Mouse (Mus musculus) forebrain, embryonic 12.5 days (tissue): ENCODE data around the gene Tenm3. TPM values are rescaled to one million over a fixed set of nuclear protein-coding genes. Genes with fewer than 3 reads are reported as not detected.

ENCODE experiments used
- ATAC-seq: fragments of 200-750 bp; cut with Nextera tagmentation; 2 replicates; pipeline ENCODE4 v1.8.0; 2017; ENCODE audit warnings: moderate TSS enrichment; ENCODE audit not compliant: low FRiP score
- H3K27ac ChIP-seq: fragments of 300-500 bp; sonication (generic); 2 replicates; pipeline ENCODE4 v1.5.1; 2016; ENCODE audit warnings: mild to moderate bottlenecking
- H3K27me3 ChIP-seq: fragments of 300-500 bp; sonication (generic); 2 replicates; pipeline ENCODE4 v1.6.1; 2016; ENCODE audit warnings: mild to moderate bottlenecking
- H3K36me3 ChIP-seq: fragments of 300-500 bp; sonication (generic); replicated peaks from 2 replicates; pipeline ENCODE4 v1.6.1; 2016; ENCODE audit warnings: mild to moderate bottlenecking
- H3K4me1 ChIP-seq: fragments of 300-500 bp; sonication (generic); 2 replicates; pipeline ENCODE4 v1.6.1; 2016
- H3K4me2 ChIP-seq: fragments of 300-500 bp; sonication (generic); 2 replicates; pipeline ENCODE4 v1.6.1; 2016; ENCODE audit warnings: mild to moderate bottlenecking, moderate library complexity
- H3K4me3 ChIP-seq: fragments of 300-500 bp; sonication (generic); replicated peaks from 2 replicates; pipeline ENCODE4 v1.5.1; 2016; ENCODE audit warnings: mild to moderate bottlenecking
- H3K9ac ChIP-seq: fragments of 300-500 bp; sonication (generic); 2 replicates; pipeline ENCODE4 v1.6.1; 2016; ENCODE audit warnings: mild to moderate bottlenecking
- H3K9me3 ChIP-seq: fragments of 300-500 bp; sonication (generic); 2 replicates; pipeline ENCODE4 v1.6.1; 2016
- whole genome bisulfite sequencing: fragments of 180-500 bp; shearing (Covaris S2); methylation state at CpG from one replicate; pipeline ENCODE4 v1.1.7; 2016; 5-methylcytosine and 5-hydroxymethylcytosine counted together
- polyA plus RNA-seq: library from polyadenylated mRNA; unstranded; fragments of >200 nt; fragmentation: Nextera tagmentation; extraction: Ambion mirVana; gene quantifications from 2 replicates; pipeline ENCODE4 v1.2.1, GENCODE M21; 2016

The Tenm3 gene
- polyA plus RNA-seq, 1 experiment from 2014 or later, result 42.0 TPM

- WGBS, result 25% methylated on average over 9 of the region's 9 CpGs
- H3K27me3 ChIP-seq, result peaks cover 67% of the 10 kb centered on the region
- no peak for ATAC-seq
Observed at GRCm38 (mm10) chr8:48215071-48215501, 628.7 kb downstream of the Tenm3 start.

GRCm38 (mm10) chr8:48214386-48214785 lies 629.4 kb downstream of the Tenm3 start:
- Histone ChIP-seq H3K9ac (no peak overlapping the region), H3K4me2 (no peak overlapping the region), H3K4me1 (peaks cover 15% of the 10 kb centered on the region), H3K27me3 (peaks cover 60% of the 10 kb centered on the region), H3K9me3 (no peaks in the 10 kb centered on the region), H3K27ac (no peak overlapping the region), H3K4me3 (no peak overlapping the region), H3K36me3 (no peaks in the 10 kb centered on the region)
- ATAC-seq, result no peak
- 61% methylated on average over 6 of the region's 6 CpGs for WGBS

More at GRCm38 (mm10) chr8:48215071-48215501, 628.7 kb downstream of the Tenm3 start:
- H3K36me3 ChIP-seq, result no peaks in the 10 kb centered on the region
- no peak overlapping the region for H3K4me2 ChIP-seq
- no peak overlapping the region for H3K27ac ChIP-seq
- H3K9me3 ChIP-seq, result no peaks in the 10 kb centered on the region
- peaks cover 16% of the 10 kb centered on the region for H3K4me1 ChIP-seq
- H3K4me3 ChIP-seq, result no peak overlapping the region
- no peak overlapping the region for H3K9ac ChIP-seq

- ATAC-seq, result no peak
- H3K9me3 ChIP-seq, result no peaks in the 10 kb centered on the region
- peaks cover 20% of the 10 kb centered on the region for H3K4me1 ChIP-seq
- H3K4me2 ChIP-seq, result no peak overlapping the region
- 64% methylated on average over 9 of the region's 9 CpGs for WGBS
- no peaks in the 10 kb centered on the region for H3K36me3 ChIP-seq
- H3K4me3 ChIP-seq, result no peak overlapping the region
- H3K27me3 ChIP-seq, result peaks cover 41% of the 10 kb centered on the region
- no peak overlapping the region for H3K9ac ChIP-seq
- H3K27ac ChIP-seq, result no peak overlapping the region
Observed at GRCm38 (mm10) chr8:48211931-48212330, 631.8 kb downstream of the Tenm3 start.

GRCm38 (mm10) chr8:48207567-48207966 lies 636.2 kb downstream of the Tenm3 start:
- H3K4me1 ChIP-seq, result peaks cover 16% of the 10 kb centered on the region; the same call in 1 of the 2 replicates
- H3K4me3 ChIP-seq, result no peak overlapping the region
- peaks cover 6% of the 10 kb centered on the region for H3K27me3 ChIP-seq
- no peak overlapping the region for H3K9ac ChIP-seq
- ATAC-seq, result no peak
- WGBS, result 89% methylated on average over 6 of the region's 6 CpGs
- no peaks in the 10 kb centered on the region for H3K9me3 ChIP-seq
- H3K27ac ChIP-seq, result no peak overlapping the region
- no peak overlapping the region for H3K4me2 ChIP-seq
- no peaks in the 10 kb centered on the region for H3K36me3 ChIP-seq

GRCm38 (mm10) chr8:48206922-48207321 lies 636.8 kb downstream of the Tenm3 start:
- Histone ChIP-seq H3K27ac (no peak overlapping the region), H3K9ac (no peak overlapping the region), H3K4me1 (peaks cover 16% of the 10 kb centered on the region; the same call in 1 of the 2 replicates), H3K4me2 (no peak overlapping the region), H3K27me3 (peaks cover 3% of the 10 kb centered on the region), H3K9me3 (no peaks in the 10 kb centered on the region), H3K36me3 (no peaks in the 10 kb centered on the region), H3K4me3 (no peak overlapping the region)
- no peak for ATAC-seq
- whole genome bisulfite sequencing, result 73% methylated on average over 8 of the region's 8 CpGs

GRCm38 (mm10) chr8:48204838-48205345 lies 638.9 kb downstream of the Tenm3 start:
- 0 out of 2 replicates have a peak, but pooled peaks cover 3% of the 10 kb centered on the region for H3K27me3 ChIP-seq
- H3K4me3 ChIP-seq, result no peak overlapping the region
- no peak overlapping the region for H3K9ac ChIP-seq
- H3K9me3 ChIP-seq, result no peaks in the 10 kb centered on the region
- 81% methylated on average over 12 of the region's 12 CpGs for WGBS
- peaks cover 16% of the 10 kb centered on the region; the same call in 1 of the 2 replicates for H3K4me1 ChIP-seq
- H3K4me2 ChIP-seq, result no peak overlapping the region
- no peak overlapping the region for H3K27ac ChIP-seq
- no peak for ATAC-seq
- H3K36me3 ChIP-seq, result no peaks in the 10 kb centered on the region

- H3K4me2 ChIP-seq, result no peak overlapping the region
- WGBS, result 79% methylated on average over 13 of the region's 13 CpGs
- ATAC-seq, result no peak
Observed at GRCm38 (mm10) chr8:48204114-48204837, 639.5 kb downstream of the Tenm3 start.

GRCm38 (mm10) chr8:48203611-48204010 lies 640.1 kb downstream of the Tenm3 start:
- 70% methylated on average over 9 of the region's 9 CpGs for WGBS
- Histone ChIP-seq H3K27ac (no peak overlapping the region), H3K36me3 (no peaks in the 10 kb centered on the region), H3K27me3 (0 out of 2 replicates have a peak, but pooled peaks cover 3% of the 10 kb centered on the region), H3K9me3 (no peaks in the 10 kb centered on the region), H3K4me3 (no peak overlapping the region), H3K9ac (no peak overlapping the region), H3K4me1 (peaks cover 16% of the 10 kb centered on the region; the same call in 1 of the 2 replicates), H3K4me2 (no peak overlapping the region)
- no peak for ATAC-seq

More at GRCm38 (mm10) chr8:48204114-48204837, 639.5 kb downstream of the Tenm3 start:
- H3K9me3 ChIP-seq, result no peaks in the 10 kb centered on the region
- H3K36me3 ChIP-seq, result no peaks in the 10 kb centered on the region
- H3K9ac ChIP-seq, result no peak overlapping the region
- H3K27ac ChIP-seq, result no peak overlapping the region
- H3K4me1 ChIP-seq, result peaks cover 16% of the 10 kb centered on the region; the same call in 1 of the 2 replicates
- H3K27me3 ChIP-seq, result 0 out of 2 replicates have a peak, but pooled peaks cover 3% of the 10 kb centered on the region
- H3K4me3 ChIP-seq, result no peak overlapping the region

- Histone ChIP-seq H3K27ac (no peak overlapping the region), H3K4me2 (no peak overlapping the region), H3K9ac (no peak overlapping the region), H3K9me3 (no peaks in the 10 kb centered on the region), H3K36me3 (no peaks in the 10 kb centered on the region), H3K4me1 (peaks cover 16% of the 10 kb centered on the region; the same call in 1 of the 2 replicates), H3K4me3 (no peak overlapping the region), H3K27me3 (0 out of 2 replicates have a peak, but pooled peaks cover 3% of the 10 kb centered on the region)
- ATAC-seq, result no peak
- 51% methylated on average over 6 of the region's 6 CpGs for WGBS
Observed at GRCm38 (mm10) chr8:48203161-48203560, 640.6 kb downstream of the Tenm3 start.

GRCm38 (mm10) chr8:48202632-48203031 lies 641.1 kb downstream of the Tenm3 start:
- Histone ChIP-seq H3K27ac (no peak overlapping the region), H3K4me3 (no peak overlapping the region), H3K27me3 (0 out of 2 replicates have a peak, but pooled peaks cover 3% of the 10 kb centered on the region), H3K36me3 (no peaks in the 10 kb centered on the region), H3K4me2 (no peak overlapping the region), H3K4me1 (peaks cover 12% of the 10 kb centered on the region; the same call in 1 of the 2 replicates), H3K9ac (no peak overlapping the region), H3K9me3 (0 out of 2 replicates have a peak, but pooled peaks cover 5% of the 10 kb centered on the region)
- 49% methylated on average over 3 of the region's 3 CpGs for WGBS
- ATAC-seq, result no peak

- Histone ChIP-seq H3K4me1 (peaks cover 7% of the 10 kb centered on the region; the same call in 1 of the 2 replicates), H3K27ac (no peak overlapping the region), H3K4me2 (no peak overlapping the region), H3K9me3 (0 out of 2 replicates have a peak, but pooled peaks cover 8% of the 10 kb centered on the region), H3K4me3 (no peak overlapping the region), H3K27me3 (no peaks in the 10 kb centered on the region), H3K9ac (no peak overlapping the region), H3K36me3 (no peaks in the 10 kb centered on the region)
- ATAC-seq, result no peak
- WGBS, result 95% methylated on average over 9 of the region's 9 CpGs
Observed at GRCm38 (mm10) chr8:48199171-48199570, 644.6 kb downstream of the Tenm3 start.

- no peak for ATAC-seq
- Histone ChIP-seq H3K9ac (no peak overlapping the region), H3K27me3 (no peaks in the 10 kb centered on the region), H3K4me3 (no peak overlapping the region), H3K27ac (no peak overlapping the region), H3K4me1 (no peaks in the 10 kb centered on the region), H3K9me3 (0 out of 2 replicates have a peak, but pooled peaks cover 8% of the 10 kb centered on the region), H3K36me3 (no peaks in the 10 kb centered on the region), H3K4me2 (no peak overlapping the region)
- 90% methylated on average over 9 of the region's 9 CpGs for WGBS
Observed at GRCm38 (mm10) chr8:48195971-48196370, 647.8 kb downstream of the Tenm3 start.
